Mouse (Mus musculus): ENCODE measurements around the gene Nlgn2. TPM values are rescaled to one million over a fixed set of nuclear protein-coding genes. Genes with fewer than 3 reads are reported as not detected.

Gene Nlgn2
- total RNA-seq, 2 experiments from 2014 or later = 17.3 to 23.5 TPM

GRCm38 (mm10) chr11:69822080-69822479 is 15.5 kb downstream of the Nlgn2 start, which contains the start of gene Spem1:
Gene Spem1 (minus strand): TSS chr11:69822180.
- no peak for DNase-seq

DNA sequence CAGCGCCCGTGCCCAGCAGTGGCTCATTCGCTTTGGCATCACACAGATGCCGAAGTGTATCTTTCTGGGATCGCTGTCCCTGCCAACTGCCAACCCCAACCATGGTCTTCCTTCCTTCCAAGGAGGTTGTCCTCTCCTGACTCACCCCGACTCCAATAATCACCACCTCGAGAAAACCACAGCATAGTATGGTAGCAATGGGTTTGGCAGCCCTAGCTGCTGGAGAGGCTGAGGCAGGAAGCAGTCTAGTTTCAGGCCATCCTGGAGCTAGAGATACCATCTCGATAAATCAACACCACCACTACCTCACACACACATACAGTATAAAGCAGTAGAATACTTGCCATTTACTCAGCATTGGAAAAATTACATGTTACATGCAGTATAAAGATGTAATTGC is 18.7 kb downstream of the Nlgn2 start:
- DNase-seq = no peak

DNA sequence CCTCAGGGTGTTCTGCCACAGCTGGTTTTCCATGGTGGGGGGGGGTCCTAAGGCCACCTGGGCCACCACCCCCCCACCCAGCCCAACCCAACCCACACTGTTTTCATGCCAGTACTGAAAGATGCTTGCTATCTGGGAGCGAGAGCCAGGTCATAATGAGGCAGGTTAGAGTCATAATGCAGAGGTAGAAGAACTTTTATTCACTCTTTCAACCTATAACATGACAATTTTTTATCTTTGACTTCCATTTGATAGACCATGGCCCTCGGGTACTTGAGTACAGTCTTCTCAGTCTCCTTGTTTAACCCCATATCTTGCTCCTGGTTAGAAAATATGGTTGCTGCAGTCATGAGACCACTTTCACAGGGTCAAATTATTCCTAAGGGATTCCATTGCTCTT is 19.2 kb downstream of the Nlgn2 start, which contains the start of gene Spem2:
TSS of gene Spem2 (minus strand) at position 101 of the 400 bp plus-strand sequence.
- no peak for DNase-seq

GRCm38 (mm10) chr11:69816520-69816919 is 21.1 kb downstream of the Nlgn2 start:
- no peak for DNase-seq

GRCm38 (mm10) chr11:69815155-69815554 is 22.4 kb downstream of the Nlgn2 start, which contains the start of gene Gm39566:
Gene Gm39566 (minus strand): TSS chr11:69815298.
- no peak for DNase-seq

- DNase-seq = no peak
Observed at GRCm38 (mm10) chr11:69810280-69810679, 27.3 kb downstream of the Nlgn2 start.

DNA sequence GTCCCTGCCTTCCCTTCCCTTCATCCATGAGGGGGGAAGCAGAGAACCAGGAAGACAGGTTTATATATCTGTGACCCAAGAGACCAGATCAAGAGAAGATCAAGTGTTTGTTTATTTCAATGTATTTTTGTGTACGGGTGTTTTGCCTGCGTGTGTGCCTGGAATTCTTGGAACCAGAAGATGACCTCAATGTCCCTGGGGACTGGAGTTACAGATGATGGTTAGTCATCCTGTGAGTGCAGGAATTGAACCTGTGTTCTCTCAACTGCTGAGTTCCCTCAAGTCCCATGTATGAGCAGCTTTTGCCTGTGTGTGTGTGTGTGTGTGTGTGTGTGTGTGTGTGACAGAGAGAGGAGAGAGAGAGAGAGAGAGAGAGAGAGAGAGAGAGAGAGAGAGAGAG is 29.9 kb downstream of the Nlgn2 start:
- DNase-seq = no peak

GRCm38 (mm10) chr11:69806378-69806777 is 31.2 kb downstream of the Nlgn2 start:
- no peak for DNase-seq

DNA sequence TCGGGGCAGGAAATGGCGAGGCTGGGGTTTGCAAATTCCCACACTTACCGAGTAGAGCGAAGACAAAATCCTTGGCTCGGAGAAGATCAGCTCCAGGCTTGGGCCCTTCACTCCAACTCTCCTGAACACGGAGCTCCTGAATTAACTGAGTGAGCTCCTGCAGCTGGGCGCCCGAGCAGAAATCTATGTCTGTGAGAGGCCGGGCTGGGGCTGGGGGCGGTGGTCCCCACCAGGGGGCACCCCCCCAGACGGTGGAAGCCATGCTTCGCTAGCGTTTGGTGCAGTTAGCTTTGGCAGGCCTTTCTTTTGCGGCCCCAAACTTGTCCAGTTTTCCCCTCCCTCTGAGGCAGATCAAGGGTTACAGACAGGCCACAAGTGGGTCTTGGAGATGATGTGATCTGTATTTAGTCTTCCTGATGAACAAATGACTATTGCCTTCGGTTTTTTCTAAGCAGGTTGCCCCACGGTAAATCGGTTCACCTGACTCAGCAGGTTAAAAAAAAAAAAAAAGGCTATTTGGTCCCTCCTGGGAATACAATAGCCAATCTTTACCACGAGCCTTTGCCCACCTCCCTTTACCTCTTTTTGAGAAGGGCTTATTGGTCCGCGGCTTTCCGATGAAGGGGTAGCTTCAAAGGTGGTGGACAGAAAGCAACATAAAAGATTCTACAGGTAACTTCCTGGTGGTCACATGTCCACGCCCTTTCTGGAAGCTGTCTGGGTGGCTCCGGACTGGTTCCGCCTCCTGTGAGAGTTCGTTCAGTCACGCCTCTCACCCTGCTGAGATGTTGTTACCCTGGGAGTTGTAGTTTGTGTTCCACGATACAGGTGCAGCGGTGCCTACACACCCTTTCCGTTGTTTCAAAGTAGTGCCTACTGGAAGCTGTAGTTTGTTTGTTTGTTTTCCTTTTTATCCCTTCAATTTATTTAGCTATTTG is 32.3 kb downstream of the Nlgn2 start, which contains the start of gene Tmem102:
TSS of gene Tmem102 (minus strand) at position 653 of the 938 bp plus-strand sequence.
- no peak for DNase-seq

GRCm38 (mm10) chr11:69804652-69804940 is 33.0 kb downstream of the Nlgn2 start:
- DNase-seq = no peak

GRCm38 (mm10) chr11:69803786-69804651 is 33.6 kb downstream of the Nlgn2 start:
- peak; percentile 88 for DNase-seq

DNA sequence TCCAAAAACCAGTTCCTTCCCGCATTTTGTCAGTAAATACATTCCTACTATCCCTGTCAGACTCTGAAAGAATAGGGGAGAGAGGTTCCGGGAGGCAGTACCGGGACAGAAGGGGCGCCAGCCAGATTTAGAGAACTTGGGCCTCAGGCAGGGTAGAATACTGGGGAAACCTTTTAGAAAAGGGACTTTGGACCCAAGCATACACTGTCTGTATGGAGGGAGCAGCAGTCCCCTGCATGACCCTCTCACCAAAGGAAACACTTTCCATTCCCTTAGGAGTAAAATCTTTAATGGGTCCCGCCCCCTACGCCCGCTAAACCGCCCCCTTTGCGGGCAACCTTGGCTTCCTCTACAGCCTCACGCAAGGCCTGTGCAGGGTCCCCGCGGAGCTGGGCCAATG is 34.3 kb downstream of the Nlgn2 start:
- no peak for DNase-seq

DNA sequence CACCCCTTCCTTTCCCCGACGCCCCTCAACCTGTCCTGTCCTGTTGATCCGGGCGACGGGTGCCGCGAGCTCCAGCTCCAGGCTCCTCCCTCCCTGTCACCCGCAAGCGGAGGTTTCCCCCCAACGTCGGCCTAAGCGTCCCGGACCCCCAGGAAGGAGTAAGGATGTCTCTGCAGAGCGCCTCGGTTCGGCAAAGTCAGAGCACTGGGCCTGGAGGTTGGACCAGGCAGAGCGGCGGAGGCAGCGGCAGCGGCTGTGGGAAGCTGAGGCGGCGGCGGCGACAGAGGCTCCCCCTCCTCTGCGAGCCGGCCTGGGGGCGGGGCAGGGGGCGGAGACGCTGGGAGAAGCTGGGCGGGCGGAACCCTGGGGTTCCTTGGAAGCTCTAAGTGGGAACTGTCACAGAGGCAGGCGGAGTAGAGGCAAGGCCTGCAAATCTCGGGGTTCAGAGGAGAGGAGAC is 34.9 kb downstream of the Nlgn2 start:
- peak; percentile 94 for DNase-seq

DNA sequence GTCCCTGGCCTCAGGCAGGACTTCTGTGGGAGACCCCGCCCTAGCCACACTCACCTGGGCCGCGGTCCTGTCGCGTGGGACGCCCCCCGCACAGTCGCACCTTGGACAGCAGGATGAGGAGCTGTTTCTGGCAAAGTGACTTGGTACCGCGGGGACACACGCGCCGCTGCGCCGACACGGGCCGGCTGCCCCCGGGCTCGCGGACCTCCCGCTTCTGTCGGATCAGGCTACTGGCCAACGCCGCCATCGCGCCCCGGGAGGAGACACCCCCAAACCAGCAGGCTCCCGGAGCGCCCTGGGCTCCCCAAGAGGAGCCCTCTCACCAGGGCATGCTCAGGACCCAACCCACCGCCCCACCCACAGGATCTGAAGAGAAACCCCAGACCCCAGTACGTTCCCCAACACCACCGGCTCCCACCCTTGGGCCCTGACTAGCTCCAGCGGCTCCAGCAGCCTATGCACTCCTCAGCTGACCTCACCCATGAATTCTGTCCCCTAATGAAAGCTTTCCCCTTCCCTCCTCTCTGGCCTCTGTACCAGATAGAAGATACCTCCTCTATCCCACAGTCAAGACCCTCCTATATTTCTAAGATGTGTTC is 36.1 kb downstream of the Nlgn2 start, which contains the start of gene Fgf11:
TSS of gene Fgf11 (minus strand) at position 479 of the 599 bp plus-strand sequence.
- DNase-seq = peak; percentile 31

DNA sequence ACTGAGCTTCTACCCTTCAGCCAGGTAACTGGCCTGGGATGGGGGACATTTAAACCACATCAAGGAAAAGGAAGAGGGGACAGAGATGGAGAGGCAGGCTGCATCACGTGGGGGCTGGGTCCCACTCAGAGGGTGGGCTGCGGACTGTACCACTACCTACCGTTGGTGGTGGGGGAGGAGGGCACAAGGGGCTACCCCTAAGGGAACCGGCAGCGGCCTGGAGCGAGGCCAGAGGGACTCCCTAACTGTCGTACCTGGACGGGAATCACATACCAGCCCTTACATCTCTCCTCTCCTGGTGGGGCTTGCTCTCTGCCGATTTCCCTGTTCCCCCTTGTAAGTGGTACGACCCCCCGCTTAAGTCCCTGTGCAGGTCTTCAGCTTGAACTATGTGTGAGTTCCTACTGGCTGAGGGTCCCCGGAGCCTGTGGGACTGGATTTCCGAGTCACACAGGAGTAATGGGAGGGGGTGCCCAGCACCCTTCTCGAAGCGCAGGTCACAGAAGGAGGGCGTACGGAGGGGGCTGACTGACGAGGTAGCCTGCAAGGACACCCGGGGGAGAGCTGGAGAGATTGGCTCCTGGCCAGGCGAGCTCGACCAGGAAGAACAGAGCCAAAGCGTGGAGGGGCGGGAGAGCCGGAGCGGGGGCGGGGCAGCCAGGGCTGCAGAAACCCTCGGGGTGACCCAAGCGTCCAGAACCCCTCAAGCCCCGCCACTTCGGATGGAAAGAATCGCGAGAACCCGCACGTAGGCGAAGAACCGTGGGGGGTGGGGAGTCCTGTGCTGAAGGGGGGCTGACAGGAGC is 37.0 kb downstream of the Nlgn2 start:
- DNase-seq = peak; percentile 71

- DNase-seq = no peak
Observed at GRCm38 (mm10) chr11:69800138-69800391, 37.5 kb downstream of the Nlgn2 start.

DNA sequence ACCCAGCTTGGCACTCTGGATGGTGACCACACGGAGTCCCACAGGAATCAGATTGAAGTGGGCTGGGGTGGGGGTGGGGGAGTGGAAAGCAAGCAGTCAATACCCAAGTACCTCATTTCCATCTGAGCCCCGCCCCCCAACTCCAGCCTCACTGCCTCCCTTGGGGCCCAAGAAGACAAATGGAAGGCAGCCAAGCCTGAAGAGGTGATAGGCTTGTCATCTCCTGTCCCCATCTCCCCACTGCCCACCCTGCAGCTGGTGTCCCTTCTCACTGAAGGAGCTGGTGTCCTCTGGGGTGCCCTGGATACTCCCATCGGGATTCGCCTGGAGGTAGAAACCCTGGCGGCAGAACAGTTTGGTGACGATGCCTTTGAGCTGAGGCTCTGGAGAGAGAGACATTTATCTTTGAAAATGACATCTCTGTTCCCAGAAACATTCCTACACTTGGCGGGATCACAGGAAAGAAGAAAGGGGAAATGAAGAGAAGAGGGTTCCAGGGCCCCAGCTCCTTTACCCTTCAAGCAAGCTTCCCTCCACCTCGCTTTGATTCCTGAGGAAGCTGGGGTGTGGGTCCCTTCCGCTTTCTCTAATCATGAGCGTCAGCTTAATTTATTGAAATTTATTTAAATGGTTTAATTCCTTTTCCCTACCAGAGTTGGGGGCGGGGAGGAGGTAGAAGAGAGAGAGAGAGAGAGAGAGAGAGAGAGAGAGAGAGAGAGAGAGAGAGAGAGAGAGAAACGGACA is 38.0 kb downstream of the Nlgn2 start:
- DNase-seq = no peak

- DNase-seq = no peak
Observed at GRCm38 (mm10) chr11:69797924-69798323, 39.7 kb downstream of the Nlgn2 start.

- DNase-seq = no peak
Observed at GRCm38 (mm10) chr11:69795983-69796435, 41.6 kb downstream of the Nlgn2 start.

DNA sequence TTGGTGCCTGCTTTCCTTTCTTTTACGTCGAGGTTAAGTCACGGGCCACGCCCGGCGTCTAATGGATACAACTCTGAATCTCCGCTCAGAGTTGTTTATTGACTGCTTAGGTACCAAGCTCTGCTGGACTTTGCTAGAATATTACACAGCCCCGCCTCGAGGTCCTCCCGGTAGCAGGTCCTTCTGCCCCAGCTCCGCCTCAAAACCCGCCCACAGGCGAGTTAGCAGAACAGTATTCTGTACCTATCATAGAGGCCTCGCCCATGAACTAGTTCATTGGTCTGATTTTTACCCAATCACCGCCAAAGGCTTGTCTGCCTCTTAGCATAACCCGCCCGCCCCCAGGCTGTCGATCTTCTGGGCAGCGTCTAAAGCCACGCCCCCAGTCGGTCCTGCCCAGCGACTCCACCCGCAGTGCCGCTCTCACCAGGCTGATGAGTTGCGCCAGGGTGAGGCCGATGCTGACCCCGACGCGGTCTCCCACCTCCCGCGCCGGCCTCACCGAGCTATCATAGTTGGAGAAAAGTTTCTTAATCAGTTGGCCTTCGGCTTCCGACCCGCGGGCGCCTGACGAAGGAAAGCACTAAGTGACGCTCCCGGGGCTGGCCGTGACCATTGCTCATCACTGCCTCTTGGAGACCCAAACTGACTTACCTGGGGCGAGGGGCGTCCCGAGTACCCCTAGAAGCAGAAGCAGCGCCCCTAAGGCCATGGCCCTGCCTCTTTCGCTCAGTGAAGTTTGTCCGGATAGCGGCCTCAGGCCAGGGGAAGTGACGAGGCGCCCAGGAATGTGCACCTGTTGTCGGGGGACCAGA is 42.2 kb downstream of the Nlgn2 start, which contains the start of gene Chrnb1:
TSS of gene Chrnb1 (minus strand) at position 776 of the 815 bp plus-strand sequence.
- DNase-seq = peak; percentile 94
